Mouse (Mus musculus): ENCODE measurements at regions not wholly inside any gene's neighbourhood (a gene's known extent, or its start where the extent isn't known, plus 50 kb on each side); places are given as distances from the start of the nearest gene placed in this dataset.

GRCm38 (mm10) chr3:133645604-133646003 is 100.7 kb upstream of the Tet2 start:
- TF ChIP-seq CTCF (IDR thresholded peaks at IDR 0.05; ENCODE audit: borderline replicate concordance, control insufficient read depth, extremely low read depth, insufficient read depth, low read length, poor library complexity), result no peak
- no peak for TF ChIP-seq POLR2A (IDR thresholded peaks at IDR 0.05; ENCODE audit: control insufficient read depth, extremely low read depth, insufficient read depth, low read length, poor library complexity)

Measured in thymus, adult 2 months (tissue).